Comparison of ENCODE assay signal across 8 mouse cellular contexts in genomic region chr8:83899363-83900252, GRCm38 (mm10). TPM values are rescaled to one million over a fixed set of nuclear protein-coding genes. Genes with fewer than 3 reads are reported as not detected.
DNase-seq lines count a peak whose midpoint lies in the region; ATAC-seq and TF ChIP-seq lines count a peak whose summit lies in the region.

Gene Adgrl1, plus strand, starts transcription at chr8:83900105.

- CTCF ChIA-PET in Patski (lab: Charles Lee), result interaction anchor here (1.0 to 2.0 kb wide), 3 partner anchors 119 to 251 kb away, joined by 3 to 7 read pairs (median 4); no protein-coding TSS in a partner anchor

- POLR2A ChIA-PET in Patski (lab: Charles Lee), result interaction anchor here (1.1 to 1.3 kb wide), 2 partner anchors 23 to 211 kb away, joined by 3 to 4 read pairs; no protein-coding TSS in a partner anchor

- no peaks in the 10 kb centered on the region for H3K36me3 ChIP-seq in hindbrain, embryonic 13.5 days

- peak; percentile 94 for DNase-seq in Patski (ENCODE audit: low read depth, low spot score)
- DNase-seq in cerebellum, postnatal 10 days, result peak; percentile 98 to 99
- DNase-seq in frontal cortex, postnatal 25 days (ENCODE audit: low spot score in 2 of 2), result peak; percentile 87 to 88
- peak; percentile 95 to 97 for DNase-seq in layer of hippocampus, postnatal 14 days (ENCODE audit: low spot score in 2 of 2)
- DNase-seq in lung, postnatal 10 days, result peak; percentile 96
- DNase-seq in retina, adult 2 months (ENCODE audit: low read depth, low spot score), result peak; percentile 76
- DNase-seq in thymus, postnatal 25 days, result peak; percentile 92

- H3K4me3 ChIP-seq in hindbrain, embryonic 13.5 days, result peak within 1 kb of the TSS; percentile 96

- under 1% methylated on average over 70 of the region's 70 CpGs for WGBS in hindbrain, embryonic 13.5 days

- peak within 1 kb of the TSS; percentile 99 for H3K9ac ChIP-seq in hindbrain, embryonic 13.5 days

- peaks cover 59% of the 10 kb centered on the region for H3K4me1 ChIP-seq in hindbrain, embryonic 13.5 days (replicated peaks)

- no peak for TF ChIP-seq CTCF in Patski (IDR thresholded peaks at IDR 0.05)

- in situ Hi-C loops in Patski (cut with MboI; ENCODE audit: low pct_unique_long_range_greater_than_20kb), result loop anchor here (5.0 kb wide), 1 partner anchor 117 kb away; no protein-coding TSS in a partner anchor

- H3K9me3 ChIP-seq in hindbrain, embryonic 13.5 days, result no peaks in the 10 kb centered on the region

- peak within 1 kb of the TSS; percentile 87 for H3K4me2 ChIP-seq in hindbrain, embryonic 13.5 days

- ATAC-seq in Patski, result peak; percentile 63
- peak; percentile 92 for ATAC-seq in hindbrain, embryonic 13.5 days (ENCODE audit: low FRiP score)

- H3K27ac ChIP-seq in hindbrain, embryonic 13.5 days, result peak within 1 kb of the TSS; percentile 100

- H3K27me3 ChIP-seq in Patski, result peaks cover 4% of the 10 kb centered on the region
- peaks cover 12% of the 10 kb centered on the region for H3K27me3 ChIP-seq in hindbrain, embryonic 13.5 days

RNA-seq across cellular contexts. Expression of gene Adgrl1, which starts in this region (rescaled TPM):
- polyA plus RNA-seq in Patski (2021), result 51.2 TPM
- polyA plus RNA-seq in hindbrain, embryonic 13.5 days (2015; fragmentation: Nextera tagmentation; extraction: Ambion mirVana), result 47.9 and 49.3 TPM in 2 replicates
- total RNA-seq in layer of hippocampus, postnatal 14 days (2021), result 100 to 1,000 TPM; 345 to 352 TPM

Comparison
In these comparisons a context has a peak if more than half of its experiments do, and no peak if none do; other contexts are left out.
1. Peak in every context shown above with its lines: DNase-seq, ATAC-seq, H3K4me3 ChIP-seq and H3K27ac ChIP-seq.